Mouse (Mus musculus) intestine, embryonic 16.5 days (tissue): Measurements from ENCODE around the gene Tlr5. TPM values are rescaled to one million over a fixed set of nuclear protein-coding genes. Genes with fewer than 3 reads are reported as not detected.

Experiments used
- ATAC-seq: fragments of 200-750 bp; cut with Nextera tagmentation; 2 replicates; pipeline ENCODE4 v1.8.0; 2017; ENCODE audit warnings: moderate TSS enrichment, moderate library complexity
- H3K27ac ChIP-seq: fragments of 300-500 bp; sonication (generic); 2 replicates; pipeline ENCODE4 v1.5.1; 2014; ENCODE audit warnings: mild to moderate bottlenecking, low read length
- H3K27me3 ChIP-seq: fragments of 300-500 bp; sonication (generic); replicated peaks from 2 replicates; pipeline ENCODE4 v1.6.1; 2014; ENCODE audit warnings: low read length, control low read depth, mixed read lengths; ENCODE audit not compliant: control insufficient read depth, insufficient read depth
- H3K36me3 ChIP-seq: fragments of 300-500 bp; sonication (generic); 2 replicates; pipeline ENCODE4 v1.6.1; 2014; ENCODE audit warnings: low read length, control low read depth; ENCODE audit not compliant: control insufficient read depth, insufficient read depth
- H3K4me1 ChIP-seq: fragments of 300-500 bp; sonication (generic); 2 replicates; pipeline ENCODE4 v1.6.1; 2014; ENCODE audit warnings: low read length, control low read depth, mixed read lengths; ENCODE audit not compliant: control insufficient read depth, insufficient read depth
- H3K4me2 ChIP-seq: fragments of 300-500 bp; sonication (generic); 2 replicates; pipeline ENCODE4 v1.6.1; 2014; ENCODE audit warnings: low read depth, low read length, control low read depth
- H3K4me3 ChIP-seq: fragments of 300-500 bp; sonication (generic); 2 replicates; pipeline ENCODE4 v1.5.1; 2014; ENCODE audit warnings: mild to moderate bottlenecking, low read length
- H3K9ac ChIP-seq: fragments of 300-500 bp; sonication (generic); 2 replicates; pipeline ENCODE4 v1.6.1; 2014; ENCODE audit warnings: low read depth, low read length
- H3K9me3 ChIP-seq: fragments of 300-500 bp; sonication (generic); 2 replicates; pipeline ENCODE4 v1.6.1; 2016; ENCODE audit warnings: low read length, control low read depth; ENCODE audit not compliant: control insufficient read depth
- WGBS: fragments of 180-500 bp; shearing (Covaris S2); extraction: QIAGEN DNeasy Blood & Tissue Kit; methylation state at CpG from one replicate; pipeline ENCODE4 v1.1.7; 2014; 5-methylcytosine and 5-hydroxymethylcytosine counted together
- polyA plus RNA-seq: library from polyadenylated mRNA; unstranded; fragments of >200 nt; fragmentation: Nextera tagmentation; extraction: Ambion mirVana; gene quantifications from 2 replicates; pipeline ENCODE4 v1.2.1, GENCODE M21; 2015

Gene Tlr5
- polyA plus RNA-seq, 1 experiment from 2014 or later = 4.6 TPM

DNA sequence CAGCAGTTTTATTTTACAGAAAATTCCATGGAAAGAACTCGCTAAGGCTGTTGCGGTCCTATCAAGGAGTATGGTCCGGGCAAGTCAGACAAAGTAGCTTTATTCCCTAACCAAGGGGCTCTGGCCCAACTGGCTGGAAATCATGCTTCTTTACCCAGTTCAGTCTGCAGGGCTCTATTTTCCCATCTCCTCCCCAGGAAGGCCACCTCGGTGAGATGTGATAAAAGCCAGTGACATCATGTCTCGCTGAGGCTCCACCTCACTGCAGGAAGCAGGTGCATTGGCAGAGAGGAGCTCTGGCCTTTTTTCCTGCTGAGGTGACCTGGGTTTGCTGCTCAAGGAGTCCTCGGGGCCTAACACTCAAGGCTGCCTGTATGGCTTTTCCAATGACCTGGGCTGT lies 26.1 kb downstream of the Tlr5 start:
- Histone ChIP-seq H3K4me3 (no peak overlapping the region), H3K4me2 (no peak overlapping the region), H3K27ac (no peak overlapping the region), H3K36me3 (no peaks in the 10 kb centered on the region; the same call in 1 of the 2 replicates), H3K9me3 (no peaks in the 10 kb centered on the region), H3K4me1 (peaks cover 5% of the 10 kb centered on the region), H3K27me3 (no peaks in the 10 kb centered on the region), H3K9ac (no peak overlapping the region)
- WGBS = 61% methylated on average over 6 of the region's 6 CpGs
- ATAC-seq = no peak

DNA sequence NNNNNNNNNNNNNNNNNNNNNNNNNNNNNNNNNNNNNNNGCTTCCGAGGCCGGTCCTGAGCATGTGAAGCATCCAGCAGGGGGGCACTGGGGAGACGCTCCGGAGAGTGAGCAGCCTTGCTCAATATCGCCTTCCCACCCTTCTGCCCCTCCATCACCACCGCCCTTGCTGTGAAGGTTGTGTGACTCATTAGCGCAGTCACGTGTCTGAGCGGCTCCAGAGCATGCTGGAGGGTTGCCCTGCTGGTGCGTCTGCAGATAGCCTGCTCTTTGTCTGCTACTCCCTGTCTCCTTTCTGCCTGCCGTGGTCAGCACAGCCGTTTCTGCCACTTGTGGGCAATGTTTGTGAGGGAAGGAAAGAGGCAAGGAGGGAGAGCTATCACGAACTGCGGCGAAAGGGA lies 28.4 kb downstream of the Tlr5 start:
- Histone ChIP-seq H3K9me3 (no peaks in the 10 kb centered on the region), H3K27ac (peak overlapping the region; percentile 34; the same call in 1 of the 2 replicates), H3K4me3 (peak overlapping the region; percentile 33), H3K9ac (peak overlapping the region; percentile 58), H3K27me3 (no peaks in the 10 kb centered on the region), H3K4me2 (peak overlapping the region; percentile 63), H3K36me3 (no peaks in the 10 kb centered on the region), H3K4me1 (peaks cover 5% of the 10 kb centered on the region)
- under 1% methylated on average over 13 of the region's 15 CpGs for WGBS
- ATAC-seq = peak; percentile 97

DNA sequence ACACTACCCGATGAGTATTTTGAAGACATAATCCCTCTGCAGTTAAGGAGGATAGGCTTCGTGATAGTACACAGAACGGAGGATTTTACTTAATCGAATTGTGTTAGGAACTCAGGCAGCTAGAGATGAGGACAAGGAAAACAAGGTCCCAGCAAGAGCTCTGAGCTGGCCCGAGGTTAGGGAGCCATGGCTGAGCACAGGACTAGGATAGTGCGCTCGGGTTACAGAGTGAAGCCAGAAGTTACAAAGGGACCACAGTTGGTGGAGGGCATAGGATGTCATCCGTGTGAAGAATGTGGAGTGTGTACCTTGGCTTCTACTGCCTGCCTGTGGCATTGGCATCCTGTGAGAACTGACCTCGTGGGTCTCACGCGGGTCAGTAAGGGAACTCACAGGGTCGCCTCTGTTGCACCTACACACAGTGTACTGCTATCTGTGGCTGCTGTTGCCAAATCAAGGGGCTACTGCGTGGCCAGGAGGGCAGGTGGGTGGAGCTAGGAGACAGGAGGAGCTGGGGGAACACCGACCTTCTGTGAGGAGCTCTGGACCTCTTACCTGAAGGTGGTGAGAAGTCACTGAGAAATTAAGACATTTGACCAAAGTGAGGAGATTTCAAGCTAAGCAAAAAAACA lies 29.0 kb downstream of the Tlr5 start:
- Histone ChIP-seq H3K36me3 (no peaks in the 10 kb centered on the region), H3K27ac (no peak overlapping the region), H3K4me3 (peak overlapping the region; percentile 33), H3K9ac (peak overlapping the region; percentile 58), H3K27me3 (no peaks in the 10 kb centered on the region), H3K4me1 (peaks cover 5% of the 10 kb centered on the region), H3K9me3 (no peaks in the 10 kb centered on the region), H3K4me2 (peak overlapping the region; percentile 63)
- 46% methylated on average over 14 of the region's 14 CpGs for WGBS
- ATAC-seq = peak; percentile 38

DNA sequence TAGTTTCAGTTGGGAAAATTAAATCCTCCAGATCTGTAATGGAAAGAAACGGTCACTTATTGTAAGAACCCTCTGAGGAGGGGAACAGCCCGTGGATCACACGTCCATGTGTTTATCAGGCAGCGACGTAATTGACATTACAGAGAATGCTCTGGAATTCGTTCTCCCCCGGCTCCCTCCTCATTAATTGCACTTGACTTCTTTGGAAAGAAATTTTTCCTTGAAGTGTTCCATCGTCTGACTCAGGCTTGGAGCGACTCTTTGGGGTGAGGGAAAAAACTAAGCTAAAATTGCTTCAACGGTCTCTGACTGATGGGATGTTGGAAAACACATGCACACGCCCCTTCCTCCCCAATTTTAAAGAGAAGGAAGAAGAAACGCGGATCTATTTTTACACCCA lies 31.7 kb downstream of the Tlr5 start:
- peaks cover 7% of the 10 kb centered on the region for H3K4me1 ChIP-seq
- no peak for ATAC-seq
- H3K4me2 ChIP-seq = no peak overlapping the region
- H3K27ac ChIP-seq = peak overlapping the region; percentile 52
- H3K9me3 ChIP-seq = no peaks in the 10 kb centered on the region
- no peaks in the 10 kb centered on the region for H3K36me3 ChIP-seq
- no peak overlapping the region for H3K4me3 ChIP-seq
- 41% methylated on average over 13 of the region's 13 CpGs for WGBS
- H3K9ac ChIP-seq = no peak overlapping the region
- no peaks in the 10 kb centered on the region for H3K27me3 ChIP-seq

DNA sequence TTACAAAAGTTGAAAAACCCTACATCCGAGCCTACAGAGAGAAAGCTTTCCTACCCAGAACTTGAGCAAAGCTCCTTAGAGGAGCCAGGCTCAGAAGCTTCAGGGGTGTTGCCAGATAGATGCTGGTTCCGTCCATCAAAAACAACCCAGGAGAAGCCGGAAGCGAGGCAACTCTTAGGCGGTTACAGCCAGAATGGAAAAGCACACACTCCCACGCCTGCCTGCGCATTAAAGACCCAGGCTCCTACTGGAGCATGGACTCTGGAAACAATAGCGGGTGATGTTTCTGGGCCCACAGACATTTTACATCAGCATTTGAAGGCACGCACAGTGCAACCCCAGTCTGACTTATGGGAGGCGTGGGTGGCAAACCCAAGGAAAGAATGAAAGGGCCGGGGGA lies 32.2 kb downstream of the Tlr5 start:
- no peak for ATAC-seq
- WGBS = 77% methylated on average over 11 of the region's 11 CpGs

DNA sequence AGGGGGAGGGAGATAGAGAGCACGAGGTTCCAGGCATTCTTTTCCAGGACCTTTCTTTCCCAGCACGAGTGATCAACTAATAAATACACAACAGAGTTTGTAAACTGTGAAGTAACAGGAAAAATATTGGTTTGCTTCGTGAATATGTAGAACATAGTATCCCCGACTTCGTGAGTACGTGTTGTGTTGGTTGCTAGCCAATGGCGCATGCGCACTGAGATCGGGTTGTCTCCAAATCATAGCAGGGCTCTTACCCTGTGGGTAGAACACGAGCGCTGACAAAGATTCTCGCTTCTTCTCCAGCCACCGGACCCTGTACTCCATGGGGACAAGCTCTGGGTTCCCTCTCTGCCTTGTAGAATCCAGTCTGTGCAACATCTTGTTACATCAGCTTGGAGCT lies 33.2 kb downstream of the Tlr5 start:
- no peaks in the 10 kb centered on the region for H3K9me3 ChIP-seq
- H3K36me3 ChIP-seq = no peaks in the 10 kb centered on the region
- ATAC-seq = no peak
- peaks cover 7% of the 10 kb centered on the region for H3K4me1 ChIP-seq
- no peak overlapping the region for H3K4me2 ChIP-seq
- H3K4me3 ChIP-seq = no peak overlapping the region
- H3K27ac ChIP-seq = no peak overlapping the region; the same call in 1 of the 2 replicates
- no peak overlapping the region for H3K9ac ChIP-seq
- 83% methylated on average over 13 of the region's 13 CpGs for WGBS
- no peaks in the 10 kb centered on the region for H3K27me3 ChIP-seq

More for the DNA sequence above, 32.2 kb downstream of the Tlr5 start:
- H3K9me3 ChIP-seq = no peaks in the 10 kb centered on the region
- peaks cover 7% of the 10 kb centered on the region for H3K4me1 ChIP-seq
- peak overlapping the region; percentile 52 for H3K27ac ChIP-seq
- H3K4me2 ChIP-seq = no peak overlapping the region
- no peak overlapping the region for H3K4me3 ChIP-seq
- H3K9ac ChIP-seq = no peak overlapping the region
- no peaks in the 10 kb centered on the region for H3K27me3 ChIP-seq
- no peaks in the 10 kb centered on the region for H3K36me3 ChIP-seq

DNA sequence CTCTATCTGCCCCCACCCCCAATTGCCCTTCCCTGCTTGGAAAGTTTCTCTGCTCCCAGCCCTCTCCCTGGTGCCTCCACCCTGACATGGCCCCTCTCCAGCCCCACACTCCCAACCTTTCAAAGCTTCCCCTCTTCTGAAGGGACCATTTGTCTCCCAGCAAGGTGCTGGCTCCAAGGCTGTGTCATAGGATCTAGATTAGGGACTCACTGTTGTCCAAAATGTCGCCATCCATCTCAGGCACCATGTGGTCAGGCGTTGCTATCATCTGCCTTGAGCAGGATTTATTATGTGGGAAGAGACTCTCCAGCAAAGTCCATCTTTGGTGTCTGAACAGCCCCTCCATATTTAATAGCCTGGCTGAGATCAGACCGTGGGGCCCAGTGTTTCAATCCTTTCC lies 34.1 kb downstream of the Tlr5 start:
- Histone ChIP-seq H3K4me2 (no peak overlapping the region), H3K9ac (no peak overlapping the region), H3K4me1 (peaks cover 4% of the 10 kb centered on the region), H3K4me3 (no peak overlapping the region), H3K27ac (no peak overlapping the region), H3K9me3 (no peaks in the 10 kb centered on the region), H3K36me3 (no peaks in the 10 kb centered on the region), H3K27me3 (no peaks in the 10 kb centered on the region)
- 61% methylated on average over 3 of the region's 3 CpGs for WGBS
- ATAC-seq = no peak; the same call in 1 of the 2 replicates

DNA sequence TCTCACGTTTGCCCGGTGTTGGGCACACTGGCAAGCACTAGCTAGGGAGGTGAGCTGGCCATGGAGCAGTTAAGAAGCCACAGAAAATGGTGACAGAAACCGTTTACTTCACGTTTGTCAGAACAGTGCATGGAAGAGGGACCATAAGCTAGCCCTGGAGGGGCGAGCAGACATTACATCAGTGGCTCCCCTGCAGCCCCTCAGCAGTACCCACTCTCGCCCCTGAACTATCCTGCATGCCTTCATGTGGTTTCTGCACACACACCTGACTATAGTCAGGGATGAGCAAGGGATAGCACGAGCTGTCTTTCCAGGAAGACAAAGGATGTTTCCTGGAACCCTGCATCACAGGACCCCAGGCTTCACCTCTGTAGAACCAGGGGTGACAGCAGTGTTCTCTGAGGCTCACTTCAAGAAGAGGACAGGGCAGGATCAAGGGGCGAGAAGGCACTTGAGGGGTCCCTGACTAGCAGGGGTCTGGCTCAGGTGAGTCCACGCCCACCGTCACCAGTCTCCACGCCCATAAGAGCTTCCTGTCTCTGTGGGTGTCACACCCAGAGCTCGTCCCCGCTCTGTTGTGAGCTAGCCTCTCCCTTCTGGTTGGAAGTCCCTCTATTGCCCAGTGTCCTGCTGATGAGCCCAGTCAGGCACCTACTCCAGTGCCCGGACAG lies 35.6 kb downstream of the Tlr5 start:
- Histone ChIP-seq H3K4me2 (no peak overlapping the region), H3K27me3 (no peaks in the 10 kb centered on the region), H3K36me3 (no peaks in the 10 kb centered on the region), H3K9ac (no peak overlapping the region), H3K4me1 (0 out of 2 replicates have a peak, but pooled peaks cover 3% of the 10 kb centered on the region), H3K9me3 (no peaks in the 10 kb centered on the region), H3K4me3 (no peak overlapping the region), H3K27ac (no peak overlapping the region)
- WGBS = 80% methylated on average over 14 of the region's 14 CpGs
- ATAC-seq = peak; percentile 32

DNA sequence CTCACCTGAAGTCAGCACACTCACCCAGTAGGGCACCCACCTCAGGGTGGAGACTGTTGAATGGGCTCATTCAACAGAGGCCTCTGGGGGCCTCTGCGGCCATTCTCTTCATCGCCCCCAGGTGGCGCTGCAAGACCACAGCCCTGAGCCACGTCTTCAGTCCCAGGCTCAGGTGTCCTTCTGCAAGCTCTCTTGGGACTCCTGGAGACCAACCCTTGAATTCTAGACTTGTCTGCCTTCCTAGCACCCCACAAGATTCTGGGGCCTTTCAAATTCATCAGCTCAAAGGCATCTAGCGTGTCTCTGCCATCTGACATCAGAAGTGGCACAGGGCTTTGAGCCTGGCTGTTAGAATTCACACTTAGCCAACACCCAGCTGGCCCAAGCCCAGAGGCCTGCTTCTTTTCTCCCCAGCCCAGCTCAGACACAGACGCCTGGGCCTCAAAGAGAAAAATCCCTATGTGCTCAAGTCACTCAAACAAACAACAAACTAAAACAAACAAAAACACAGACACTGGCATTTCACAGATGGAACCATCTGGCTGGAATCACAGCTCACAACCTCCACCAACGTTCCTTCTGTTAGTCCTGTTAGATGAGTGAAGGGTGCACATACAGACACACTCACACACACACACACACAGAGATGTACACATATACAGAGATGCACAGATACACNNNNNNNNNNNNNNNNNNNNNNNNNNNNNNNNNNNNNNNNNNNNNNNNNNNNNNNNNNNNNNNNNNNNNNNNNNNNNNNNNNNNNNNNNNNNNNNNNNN lies 36.6 kb downstream of the Tlr5 start:
- Histone ChIP-seq H3K4me3 (no peak overlapping the region), H3K9me3 (no peaks in the 10 kb centered on the region), H3K4me1 (0 out of 2 replicates have a peak, but pooled peaks cover 3% of the 10 kb centered on the region), H3K9ac (no peak overlapping the region), H3K36me3 (no peaks in the 10 kb centered on the region), H3K4me2 (no peak overlapping the region), H3K27me3 (no peaks in the 10 kb centered on the region), H3K27ac (no peak overlapping the region)
- WGBS = 14% methylated on average over 7 of the region's 7 CpGs
- peak; percentile 82 for ATAC-seq
